Mouse (Mus musculus) kidney, adult 2 months (tissue): Measurements from ENCODE around the gene Exoc6. TPM values are rescaled to one million over a fixed set of nuclear protein-coding genes. Genes with fewer than 3 reads are reported as not detected.
A peak's percentile ranks its signal among the peaks of the same experiment; 100 is the strongest.

Experiments
- DNase-seq: peaks from one replicate; pipeline ENCODE4 v3.0.0; 2021
- H3K27ac ChIP-seq: fragments of 200-500 bp; 2 replicates; pipeline ENCODE4 v1.5.1; 2012; ENCODE audit warnings: low read depth, low read length, control low read depth, inconsistent platforms; ENCODE audit not compliant: insufficient read depth
- H3K27me3 ChIP-seq: fragments of 200-500 bp; replicated peaks from 2 replicates; pipeline ENCODE4 v1.6.1; 2012; ENCODE audit warnings: mild to moderate bottlenecking, moderate library complexity, low read length, inconsistent platforms; ENCODE audit not compliant: control insufficient read depth, insufficient read depth
- H3K36me3 ChIP-seq: fragments of 200-500 bp; 2 replicates; pipeline ENCODE4 v1.6.1; 2012; ENCODE audit warnings: mild to moderate bottlenecking, moderate library complexity, low read length, inconsistent platforms; ENCODE audit not compliant: control insufficient read depth, insufficient read depth
- H3K4me1 ChIP-seq: fragments of 200-500 bp; 2 replicates; pipeline ENCODE4 v1.6.1; 2011; ENCODE audit warnings: low read length; ENCODE audit not compliant: control insufficient read depth, insufficient read depth
- H3K4me3 ChIP-seq: fragments of 200-500 bp; 2 replicates; pipeline ENCODE4 v1.5.1; 2011; ENCODE audit warnings: mild to moderate bottlenecking, low read depth, low read length, control low read depth; ENCODE audit not compliant: insufficient read depth
- CTCF ChIP-seq: fragments of 200-500 bp; conservative IDR thresholded peaks from 2 replicates; pipeline ENCODE4 v1.5.1; 2011; ENCODE audit warnings: low read depth, mild to moderate bottlenecking, control low read depth, low read length, moderate library complexity, mixed read lengths; ENCODE audit not compliant: insufficient read depth, insufficient read length
- POLR2A ChIP-seq: fragments of 200-500 bp; IDR thresholded peaks from one replicate; pipeline ENCODE4 v1.6.1; 2011; ENCODE audit warnings: low read depth, low read length, control low read depth
- WGBS: fragments of 180-500 bp; shearing (Covaris S2); methylation state at CpG from one replicate; pipeline ENCODE4 v1.1.7; 2018; 5-methylcytosine and 5-hydroxymethylcytosine counted together
- polyA plus RNA-seq: library from polyadenylated mRNA; depleted of rRNA; stranded (reverse); fragments of >200 nt; gene quantifications from 2 replicates; pipeline ENCODE4 v1.2.3, GENCODE M21; 2012

Gene Exoc6
- polyA plus RNA-seq, 1 experiment = 28.8 TPM

DNA sequence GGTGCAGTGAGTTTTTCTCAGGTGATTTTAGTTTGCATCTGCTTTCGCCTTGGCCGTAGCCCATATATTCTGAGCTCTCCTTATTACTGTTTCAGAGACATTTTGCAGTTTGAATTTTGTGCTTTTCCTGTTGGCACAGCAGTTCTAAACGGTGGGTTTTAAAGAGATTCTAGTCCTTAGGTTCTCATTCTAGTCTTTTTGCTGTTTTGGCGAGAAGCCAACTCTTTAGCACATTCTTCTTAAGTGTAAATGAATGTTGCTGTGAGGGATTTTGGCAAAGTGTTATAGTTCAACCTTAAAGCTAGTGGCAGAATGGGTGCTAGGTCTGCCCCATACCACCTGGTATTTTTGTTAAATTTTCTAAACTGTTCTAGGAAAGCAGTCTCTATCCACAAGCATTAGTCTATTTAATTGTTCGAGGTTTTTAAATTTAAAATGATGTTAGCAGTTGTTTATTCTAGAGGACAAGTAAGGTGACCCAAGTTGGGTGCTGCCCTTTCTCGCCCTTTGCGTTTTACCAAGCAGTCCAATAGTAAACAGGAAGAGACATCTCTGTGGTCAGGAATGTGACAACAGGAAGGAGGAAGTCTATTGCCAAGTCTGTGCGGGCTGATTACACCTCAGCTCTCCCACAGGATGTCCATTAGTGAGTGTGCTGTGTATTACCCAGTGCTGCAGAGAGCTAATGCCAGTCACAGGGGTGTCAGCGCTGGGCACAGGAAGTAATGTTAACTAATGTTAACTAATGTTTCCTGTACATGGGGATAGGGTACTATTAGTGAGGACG, 11.1 kb downstream of the Exoc6 start:
- WGBS = 21% methylated on average over 10 of the region's 10 CpGs
- peak; percentile 76 for DNase-seq
- H3K27ac ChIP-seq = peak overlapping the region; percentile 99
- TF ChIP-seq POLR2A (no peak), CTCF (no peak)
- no peaks in the 10 kb centered on the region for H3K27me3 ChIP-seq
- H3K4me1 ChIP-seq = peaks cover 33% of the 10 kb centered on the region
- H3K4me3 ChIP-seq = no peak overlapping the region
- H3K36me3 ChIP-seq = no peaks in the 10 kb centered on the region

- Histone ChIP-seq H3K27me3 (no peaks in the 10 kb centered on the region), H3K27ac (no peak overlapping the region), H3K4me3 (no peak overlapping the region), H3K36me3 (no peaks in the 10 kb centered on the region), H3K4me1 (peaks cover 33% of the 10 kb centered on the region)
- TF ChIP-seq POLR2A (no peak), CTCF (peak; percentile 36)
- peak; percentile 77 for DNase-seq
- 19% methylated on average over 4 of the region's 4 CpGs for WGBS
Measured at GRCm38 (mm10) chr19:37563763-37564162, 13.5 kb downstream of the Exoc6 start.

DNA sequence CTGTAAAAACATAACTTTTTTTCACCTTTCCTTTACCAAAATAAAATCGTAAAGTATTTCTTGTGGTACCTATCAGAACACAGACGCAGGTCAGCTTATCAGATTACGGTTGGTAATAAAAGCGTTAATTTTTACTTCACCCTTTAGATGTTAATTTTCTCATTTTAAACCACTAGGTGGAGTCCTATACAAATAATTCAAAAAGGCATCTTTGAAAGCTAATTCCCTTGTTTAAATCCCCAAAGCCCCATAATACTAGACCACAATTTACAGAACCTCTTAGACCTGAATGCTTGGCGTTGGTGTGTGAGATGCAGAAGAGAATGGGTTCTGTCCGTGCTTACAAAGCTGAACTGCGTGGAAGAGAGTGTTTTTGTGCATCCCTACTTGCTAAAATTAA, 15.6 kb downstream of the Exoc6 start:
- Histone ChIP-seq H3K36me3 (no peaks in the 10 kb centered on the region), H3K4me3 (no peak overlapping the region), H3K4me1 (peaks cover 22% of the 10 kb centered on the region; the same call in 1 of the 2 replicates), H3K27ac (no peak overlapping the region), H3K27me3 (no peaks in the 10 kb centered on the region)
- DNase-seq = no peak
- 39% methylated on average over 7 of the region's 7 CpGs for WGBS
- TF ChIP-seq CTCF = no peak
- TF ChIP-seq POLR2A = no peak

DNA sequence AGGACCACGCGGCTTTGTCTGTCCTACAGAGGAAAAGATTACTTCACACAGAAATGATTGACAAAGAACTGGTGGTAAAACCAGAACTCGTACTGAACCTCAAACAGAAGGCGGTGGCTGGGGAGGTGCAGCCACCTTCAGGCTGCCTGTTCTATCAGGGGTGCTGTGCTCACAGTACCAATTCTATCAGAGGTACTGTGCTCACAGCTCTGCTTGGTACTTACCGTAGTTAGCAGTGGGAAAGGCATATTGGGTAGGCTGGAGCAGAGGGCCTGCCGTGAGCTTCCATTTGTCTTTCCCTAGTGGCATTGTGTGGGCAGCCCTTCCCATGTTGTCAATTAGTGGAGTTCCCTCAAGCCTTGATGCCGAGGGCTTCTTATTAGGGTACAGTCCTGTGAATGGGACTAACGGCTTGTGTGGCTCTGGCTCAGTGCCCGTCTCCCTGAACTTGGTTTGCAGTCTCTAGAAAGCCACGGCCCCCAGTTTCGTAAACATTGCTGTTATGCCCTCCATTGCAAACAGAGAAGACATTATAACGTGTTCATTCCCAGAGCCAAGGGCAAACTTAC, 19.1 kb downstream of the Exoc6 start:
- Histone ChIP-seq H3K36me3 (peaks cover 3% of the 10 kb centered on the region; the same call in 1 of the 2 replicates), H3K4me3 (no peak overlapping the region), H3K27me3 (no peaks in the 10 kb centered on the region), H3K27ac (no peak overlapping the region), H3K4me1 (peaks cover 12% of the 10 kb centered on the region; the same call in 1 of the 2 replicates)
- TF ChIP-seq POLR2A = no peak
- TF ChIP-seq CTCF = no peak
- no peak for DNase-seq
- WGBS = 55% methylated on average over 12 of the region's 12 CpGs

DNA sequence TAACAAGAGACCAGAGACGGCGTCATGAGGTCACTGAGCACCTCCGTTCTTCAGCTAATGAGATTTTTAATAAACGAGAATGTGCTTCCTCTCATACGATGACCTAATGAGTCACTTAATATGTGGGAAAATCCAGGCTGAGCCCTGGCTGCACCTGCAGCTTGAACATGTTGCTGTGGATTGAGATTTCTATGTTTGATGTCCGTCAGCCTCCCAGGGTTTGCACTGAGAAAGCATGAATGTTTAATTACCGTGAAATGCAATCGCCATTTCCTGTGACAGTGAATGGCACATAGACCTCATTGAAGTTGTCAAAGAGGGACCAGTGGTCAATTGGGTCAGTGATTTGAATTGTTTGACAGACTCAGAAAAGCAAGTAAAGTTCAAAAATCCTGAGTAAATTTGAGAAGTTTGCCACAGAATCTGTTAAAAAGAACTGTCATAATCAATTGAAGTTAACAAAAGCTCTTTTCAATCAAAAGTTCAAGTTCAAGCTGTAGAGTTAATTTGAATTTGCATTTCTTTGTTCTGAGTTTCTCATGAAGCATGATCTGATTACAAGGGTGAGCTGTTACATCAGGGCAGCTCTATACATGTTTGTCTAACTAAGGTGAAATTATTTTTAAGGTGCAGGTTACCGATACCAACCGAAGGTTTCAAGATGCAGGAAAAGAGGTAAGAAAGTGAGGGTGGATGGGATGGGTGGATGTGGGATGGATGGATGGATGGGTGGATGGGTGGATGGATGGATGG, 20.9 kb downstream of the Exoc6 start:
- DNase-seq = no peak
- Histone ChIP-seq H3K27ac (no peak overlapping the region), H3K27me3 (no peaks in the 10 kb centered on the region), H3K36me3 (peaks cover 3% of the 10 kb centered on the region; the same call in 1 of the 2 replicates), H3K4me1 (peaks cover 12% of the 10 kb centered on the region; the same call in 1 of the 2 replicates), H3K4me3 (no peak overlapping the region)
- no peak for TF ChIP-seq CTCF
- TF ChIP-seq POLR2A = no peak
- 61% methylated on average over 10 of the region's 10 CpGs for WGBS

- TF ChIP-seq POLR2A = no peak
- no peak for TF ChIP-seq CTCF
- Histone ChIP-seq H3K36me3 (peaks cover 3% of the 10 kb centered on the region; the same call in 1 of the 2 replicates), H3K27me3 (no peaks in the 10 kb centered on the region), H3K4me3 (no peak overlapping the region), H3K27ac (no peak overlapping the region), H3K4me1 (peaks cover 3% of the 10 kb centered on the region; the same call in 1 of the 2 replicates)
- no peak for DNase-seq
- WGBS = 71% methylated on average over 5 of the region's 5 CpGs
Measured at GRCm38 (mm10) chr19:37574802-37575201, 24.6 kb downstream of the Exoc6 start.
